Mouse (Mus musculus): Measurements from ENCODE around the gene Hist1h1a.
"Not testable (repeated sequence)": the region's sequence is repeated elsewhere in the genome, so short reads cannot be mapped to it uniquely, and the experiment has no call there.

- not testable (repeated sequence) for TF ChIP-seq GABPA (IDR thresholded peaks at IDR 0.05; ENCODE audit: low read depth, low read length); CTCF (IDR thresholded peaks at IDR 0.05 in 2 of 3, conservative IDR thresholded peaks at IDR 0.05 in 1 of 3; ENCODE audit: control insufficient read depth in 1 of 3, insufficient read depth in 1 of 3, low read depth in 2 of 3, low read length in 3 of 3, poor library complexity in 1 of 3, severe bottlenecking in 1 of 3); EP300 (IDR thresholded peaks at IDR 0.05; ENCODE audit: low read depth in 1 of 2, low read length in 2 of 2); RCOR1 (IDR thresholded peaks at IDR 0.05; ENCODE audit: low read depth, low read length); BHLHE40 (IDR thresholded peaks at IDR 0.05; ENCODE audit: borderline replicate concordance, low read depth, low read length); MXI1 (IDR thresholded peaks at IDR 0.05; ENCODE audit: low read depth, low read length); ZNF384 (IDR thresholded peaks at IDR 0.05; ENCODE audit: low read depth, low read length); E2F4 (IDR thresholded peaks at IDR 0.05; ENCODE audit: borderline replicate concordance, low read depth, low read length); HCFC1 (IDR thresholded peaks at IDR 0.05; ENCODE audit: low read depth, low read length); RAD21 (IDR thresholded peaks at IDR 0.05; ENCODE audit: low read depth, low read length); MAFK (IDR thresholded peaks at IDR 0.05; ENCODE audit: borderline replicate concordance, low read depth, low read length)
- TF ChIP-seq UBTF (IDR thresholded peaks at IDR 0.05; ENCODE audit: borderline replicate concordance, insufficient read depth, low read depth, low read length), result 0 out of 2 replicates have a peak, but pooled peaks have one; percentile 48
- TF ChIP-seq TAL1 (IDR thresholded peaks at IDR 0.05; ENCODE audit: low read length), result peak; percentile 57
Measured at GRCm38 (mm10) chr13:23761871-23762821, 1.3 kb upstream of the Hist1h1a start, which contains the start of gene Hist1h3a.

Data from MEL (cell line).